Mouse (Mus musculus): ENCODE results near the gene Lims1.

Lims1 gene

GRCm38 (mm10) chr10:58343552-58343951 is 20.3 kb downstream of the Lims1 start:
- DNase-seq (ENCODE audit: extremely low read depth, low read depth, low spot score) = no peak

DNA sequence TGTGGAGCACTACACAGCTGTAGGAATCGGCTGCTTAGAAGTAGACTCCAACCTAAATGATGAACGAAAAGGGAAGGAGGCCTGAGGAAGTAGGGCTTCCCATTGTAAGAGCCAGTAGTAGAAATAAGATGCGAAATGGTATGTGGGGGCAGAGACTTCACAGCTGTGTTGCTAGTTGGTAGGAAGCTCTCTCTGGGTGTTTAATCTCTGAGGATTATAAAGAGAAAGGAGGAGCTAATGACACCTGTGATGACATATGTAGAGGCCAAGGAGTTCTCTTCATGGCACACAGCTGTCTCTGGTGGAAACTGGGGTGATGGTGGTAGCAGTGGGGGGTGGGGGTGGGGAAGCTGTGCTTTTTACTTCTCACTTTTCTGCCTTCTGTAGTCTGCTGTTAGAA is 27.3 kb downstream of the Lims1 start:
- no peak for DNase-seq (ENCODE audit: extremely low read depth, low read depth, low spot score)

DNA sequence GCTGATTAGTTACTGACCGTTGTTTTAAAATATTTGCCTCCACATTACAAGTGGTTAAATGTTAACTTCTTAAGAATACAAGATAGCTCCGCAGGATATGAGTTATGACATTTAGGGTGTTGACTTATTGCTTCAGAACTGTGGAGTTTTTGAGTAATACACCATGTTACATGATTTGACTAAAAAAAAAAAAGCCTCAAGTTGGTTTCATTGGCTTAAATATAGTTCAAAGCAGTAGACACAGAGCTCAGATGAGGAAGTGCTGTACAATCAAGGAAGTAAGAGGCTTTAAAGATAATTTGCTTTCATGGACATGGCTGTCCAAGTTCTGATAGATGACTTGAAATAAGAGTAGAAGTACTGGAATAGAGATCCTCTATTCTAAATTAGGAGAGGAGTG is 28.4 kb downstream of the Lims1 start:
- no peak for DNase-seq (ENCODE audit: extremely low read depth, low read depth, low spot score)

GRCm38 (mm10) chr10:58352364-58352763 is 29.1 kb downstream of the Lims1 start:
- DNase-seq (ENCODE audit: extremely low read depth, low read depth, low spot score) = no peak

GRCm38 (mm10) chr10:58354561-58354960 is 31.3 kb downstream of the Lims1 start:
- DNase-seq (ENCODE audit: extremely low read depth, low read depth, low spot score) = no peak

DNA sequence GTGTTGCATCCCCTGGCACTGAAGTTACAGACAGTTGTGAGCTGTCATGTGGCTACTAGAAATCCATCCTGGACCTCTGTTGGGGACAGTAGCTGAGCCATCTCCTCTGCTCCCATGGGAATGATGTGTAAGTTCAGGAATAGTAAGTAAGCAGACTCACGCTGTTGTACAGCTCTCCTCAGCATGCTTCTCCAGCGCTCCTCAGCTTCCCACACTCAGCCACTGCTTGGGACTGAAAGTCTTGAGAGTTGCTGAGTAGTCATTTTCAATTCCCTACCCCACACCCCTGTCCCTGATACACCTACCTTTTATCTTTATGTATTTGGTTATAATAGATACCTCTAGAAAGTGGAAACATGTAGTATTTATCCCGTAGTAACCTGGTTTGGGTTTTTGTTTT is 33.2 kb downstream of the Lims1 start:
- DNase-seq (ENCODE audit: extremely low read depth, low read depth, low spot score) = no peak

DNA sequence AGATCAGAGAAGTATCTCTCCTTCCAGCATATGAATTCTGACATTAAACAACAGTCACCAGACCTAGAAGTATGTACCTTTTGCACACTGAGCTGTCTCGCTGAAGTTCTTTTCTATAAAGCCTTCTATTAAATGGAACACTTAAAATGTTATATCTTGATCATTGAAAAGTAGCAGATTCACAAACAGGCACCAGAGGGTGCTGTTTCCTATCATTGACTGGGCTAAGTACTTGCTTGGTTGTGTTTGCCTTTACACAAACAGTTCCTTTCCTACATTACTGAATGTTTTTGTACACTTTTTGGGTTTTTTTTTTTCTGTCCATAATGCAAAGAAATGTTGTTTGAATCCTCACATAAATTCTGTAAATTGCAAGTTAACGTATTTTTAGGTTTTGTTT is 35.9 kb downstream of the Lims1 start:
- DNase-seq (ENCODE audit: extremely low read depth, low read depth, low spot score) = no peak

DNA sequence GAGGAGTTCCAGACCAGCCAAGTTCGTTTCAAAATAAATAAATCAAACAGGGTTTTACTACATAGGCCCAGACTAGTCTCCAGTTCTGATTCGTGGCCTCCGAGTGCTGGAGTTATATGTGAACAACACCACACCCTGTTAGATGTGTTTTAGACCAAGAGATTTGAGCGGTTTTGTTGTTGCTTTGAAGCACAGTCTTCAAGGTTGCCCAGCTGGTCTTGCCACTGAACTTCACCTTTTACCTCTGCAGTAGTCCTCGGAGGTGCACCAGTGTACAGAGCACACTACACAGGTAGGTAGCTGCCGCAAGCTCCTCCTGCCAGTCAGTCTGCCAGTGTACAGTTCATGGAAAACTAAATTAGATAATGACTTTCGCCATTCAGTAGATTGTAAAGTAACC is 36.7 kb downstream of the Lims1 start:
- no peak for DNase-seq (ENCODE audit: extremely low read depth, low read depth, low spot score)

DNA sequence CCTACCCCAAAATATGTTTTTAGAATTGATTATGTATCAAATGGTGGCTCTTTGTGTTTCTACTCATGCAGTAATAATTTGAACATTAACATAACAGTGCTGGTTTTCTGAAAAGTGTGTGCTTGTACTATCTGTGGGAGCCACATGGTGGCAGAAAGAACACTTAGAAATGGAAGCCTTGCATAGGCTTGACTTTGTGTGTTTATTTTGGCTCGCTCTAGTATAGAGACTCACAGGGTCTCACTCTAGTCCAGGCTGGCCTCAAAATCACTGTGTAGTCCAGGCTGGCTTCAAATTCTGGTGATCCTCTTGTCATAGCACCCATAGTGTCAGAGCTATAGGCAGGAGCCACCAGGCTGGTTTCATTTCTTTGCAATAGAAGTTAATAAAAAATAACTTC is 39.5 kb downstream of the Lims1 start:
- no peak for DNase-seq (ENCODE audit: extremely low read depth, low read depth, low spot score)

DNA sequence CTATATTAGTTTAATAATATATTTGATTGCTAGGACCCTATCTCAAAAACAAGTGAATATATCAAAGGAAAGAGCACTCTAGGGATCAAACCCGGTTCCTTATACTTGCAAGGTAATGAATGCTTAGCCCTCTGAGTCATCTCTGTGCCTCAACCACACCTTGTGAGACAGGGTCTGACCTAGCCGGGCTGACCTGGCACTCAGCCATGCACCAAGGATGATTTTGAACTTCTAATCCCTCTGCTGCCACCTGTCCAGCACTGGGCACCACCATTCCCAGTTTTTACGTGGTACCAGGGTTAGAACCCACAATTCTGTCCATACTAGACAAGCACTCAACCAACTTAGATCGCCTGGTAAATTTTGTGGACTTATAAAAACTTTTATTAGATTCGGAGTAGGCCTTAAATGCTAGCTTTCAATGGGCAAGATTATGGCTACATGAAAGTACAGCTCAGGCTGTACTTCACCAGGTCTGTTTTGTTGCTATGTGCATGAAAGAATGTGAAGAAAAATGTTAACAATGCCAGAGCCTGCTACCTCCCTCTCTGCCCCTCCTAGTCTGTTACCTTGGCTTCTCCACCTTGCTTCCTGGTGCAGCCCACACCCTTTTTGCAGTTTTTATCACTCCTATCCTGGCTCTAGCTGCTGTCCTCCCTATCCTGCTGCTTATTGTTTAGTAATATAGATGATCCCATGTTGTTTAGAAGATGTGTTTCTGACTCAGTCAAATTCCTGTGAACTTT is 41.7 kb downstream of the Lims1 start:
- no peak for DNase-seq (ENCODE audit: extremely low read depth, low read depth, low spot score)

- DNase-seq (ENCODE audit: extremely low read depth, low read depth, low spot score) = no peak
Measured at GRCm38 (mm10) chr10:58368791-58369706, 45.8 kb downstream of the Lims1 start.

DNA sequence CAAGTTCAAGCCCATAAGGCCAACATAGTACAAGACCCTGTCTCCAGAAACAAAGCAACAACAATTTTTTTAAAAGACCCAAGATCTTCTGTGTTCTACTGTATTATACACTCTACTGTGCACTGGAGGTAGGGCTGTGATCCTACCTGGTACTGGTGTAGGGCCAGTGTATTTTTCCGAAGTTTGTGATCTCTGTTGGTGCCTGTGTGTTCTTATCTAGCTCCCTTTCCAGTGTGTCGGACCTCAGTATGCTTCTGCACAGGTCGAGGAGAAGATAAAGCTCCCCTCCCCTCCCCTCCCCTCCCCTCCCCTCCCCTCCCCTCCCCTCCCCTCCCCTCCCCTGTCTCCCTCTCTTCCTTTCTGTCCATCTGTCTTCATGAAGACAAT is 46.4 kb downstream of the Lims1 start:
- no peak for DNase-seq (ENCODE audit: extremely low read depth, low read depth, low spot score)

- DNase-seq (ENCODE audit: extremely low read depth, low read depth, low spot score) = peak; percentile 49
Measured at GRCm38 (mm10) chr10:58370143-58370542, 46.9 kb downstream of the Lims1 start.

- DNase-seq (ENCODE audit: extremely low read depth, low read depth, low spot score) = no peak
Measured at GRCm38 (mm10) chr10:58370559-58370958, 47.3 kb downstream of the Lims1 start.

- DNase-seq (ENCODE audit: extremely low read depth, low read depth, low spot score) = no peak
Measured at GRCm38 (mm10) chr10:58371279-58371842, 48.1 kb downstream of the Lims1 start.

DNA sequence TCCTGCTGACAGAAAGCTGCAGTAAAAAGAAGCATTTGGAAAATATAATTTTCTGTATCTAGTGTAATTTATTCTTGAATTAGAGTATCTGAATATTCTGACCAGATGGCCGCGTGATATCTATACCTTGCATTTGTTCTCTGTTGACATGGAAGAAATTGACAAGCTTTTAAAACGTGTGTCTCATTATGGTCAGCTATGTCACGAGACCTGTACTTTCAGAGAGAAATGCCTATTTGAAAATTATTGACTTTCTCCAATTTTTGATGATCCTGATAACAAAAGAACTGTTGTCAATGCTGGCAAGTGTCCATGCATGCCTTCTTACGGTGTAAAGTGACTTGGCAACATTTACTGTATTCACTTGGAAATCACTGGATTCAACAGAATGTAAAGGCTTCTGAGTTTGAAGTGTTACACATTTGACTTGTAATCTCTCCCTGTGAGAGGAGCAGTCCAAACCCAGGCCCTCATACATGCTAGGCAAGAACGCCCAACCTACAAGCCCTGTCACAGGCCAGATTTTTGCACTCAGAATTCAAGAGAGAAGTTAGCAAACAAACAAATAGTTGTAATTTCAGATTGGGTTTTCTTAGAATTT is 49.3 kb downstream of the Lims1 start:
- no peak for DNase-seq (ENCODE audit: extremely low read depth, low read depth, low spot score)

GRCm38 (mm10) chr10:58373829-58374228 is 50.6 kb downstream of the Lims1 start:
- no peak for DNase-seq (ENCODE audit: extremely low read depth, low read depth, low spot score)

DNA sequence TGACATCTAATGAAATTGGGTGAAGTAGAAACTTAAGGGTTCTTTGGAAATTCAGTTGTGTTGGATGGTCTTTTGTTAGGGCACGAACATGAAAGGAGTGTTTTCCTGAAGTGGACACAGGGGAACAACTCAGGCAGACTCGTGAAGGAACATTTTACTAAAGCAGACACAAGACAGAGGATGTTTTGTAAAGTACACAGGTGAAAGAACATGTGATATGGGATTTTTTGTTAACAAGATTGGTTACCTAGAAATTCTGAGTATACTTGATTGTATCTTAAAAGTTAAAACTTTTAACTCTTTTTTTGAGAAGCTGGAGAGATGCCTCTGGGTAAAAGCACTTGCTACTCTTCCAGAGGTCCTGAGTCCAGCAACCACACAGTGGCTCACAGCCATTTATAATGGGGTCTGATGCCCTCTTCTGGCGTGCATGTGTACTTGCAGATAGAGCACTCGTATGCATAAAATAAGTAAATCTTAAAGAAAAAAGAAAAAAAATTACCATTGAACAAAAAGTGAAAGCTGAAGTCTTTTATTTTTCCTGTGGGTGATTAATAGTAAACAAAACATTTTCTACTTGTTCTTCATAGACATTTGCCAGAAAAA is 54.4 kb downstream of the Lims1 start:
- no peak for DNase-seq (ENCODE audit: extremely low read depth, low read depth, low spot score)

- no peak for DNase-seq (ENCODE audit: extremely low read depth, low read depth, low spot score)
Measured at GRCm38 (mm10) chr10:58378380-58378779, 55.1 kb downstream of the Lims1 start.

DNA sequence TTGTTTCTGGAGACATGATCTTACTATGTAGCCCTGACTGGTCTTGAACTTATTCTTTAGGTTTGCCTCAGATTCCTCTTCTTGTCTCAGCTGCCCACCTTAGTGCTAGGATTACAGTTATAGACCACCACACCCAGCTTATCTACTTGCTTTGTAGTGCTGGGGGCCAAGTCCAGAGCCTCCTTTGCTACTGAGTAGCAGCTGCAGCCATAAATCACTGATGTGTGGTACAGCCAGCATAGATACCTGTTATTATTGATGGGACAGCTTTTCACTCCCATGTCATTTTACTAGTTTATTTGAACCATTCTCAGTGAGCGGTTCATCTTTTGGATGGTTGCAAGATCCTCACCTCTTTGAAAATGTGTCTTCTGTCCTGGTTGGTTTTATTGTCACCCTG is 56.4 kb downstream of the Lims1 start:
- no peak for DNase-seq (ENCODE audit: extremely low read depth, low read depth, low spot score)

- DNase-seq (ENCODE audit: extremely low read depth, low read depth, low spot score) = no peak
Measured at GRCm38 (mm10) chr10:58381904-58382303, 58.6 kb downstream of the Lims1 start.

All from fat pad, adult 2 months (tissue).